Mouse (Mus musculus): ENCODE results near the gene Blnk.

DNA sequence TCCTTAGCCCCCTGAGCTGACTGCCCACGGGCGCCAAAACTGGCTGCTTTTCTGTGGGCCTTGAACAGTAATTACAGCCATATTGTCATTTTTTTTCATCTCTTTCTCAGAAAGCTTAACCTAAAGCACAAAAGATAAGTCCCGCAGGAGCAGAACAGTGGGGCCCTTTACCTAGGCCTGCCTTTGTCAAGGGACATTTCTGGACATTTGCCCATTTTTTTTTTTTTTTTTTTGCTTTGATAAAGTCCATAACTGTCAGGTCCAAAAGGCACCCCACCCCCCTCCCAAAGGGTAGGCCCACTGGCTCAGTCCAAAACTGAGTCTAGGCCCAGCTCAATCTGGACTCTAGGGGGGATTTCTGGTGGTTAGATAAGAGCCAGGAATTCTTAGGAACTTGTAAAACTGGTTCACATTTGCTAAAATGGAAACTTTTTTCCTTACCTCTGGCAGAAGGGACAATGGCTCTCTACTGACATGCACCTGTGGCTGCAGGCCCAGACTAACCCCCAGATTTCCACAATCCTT is 29.9 kb downstream of the Blnk start:
- TF ChIP-seq CTCF (IDR thresholded peaks at IDR 0.05; ENCODE audit: low read depth) (no peak), EP300 (optimal IDR thresholded peaks at IDR 0.05) (no peak)
